Mouse (Mus musculus) gastrocnemius, postnatal 10 days (tissue): ENCODE data around the gene Ddx10. TPM values are rescaled to one million over a fixed set of nuclear protein-coding genes. Genes with fewer than 3 reads are reported as not detected.

ENCODE experiments used
- total RNA-seq, 2 experiments: library from RNA; stranded (reverse); gene quantifications; 2 replicates each; pipeline ENCODE4 v1.2.3; 2021

Gene Ddx10
- total RNA-seq, 2 experiments from 2014 or later = 10.5 to 12.3 TPM

Other genes starting within 250 kb of the Ddx10 start
- under 1 TPM; 0.85 to 0.95 TPM for gene Exph5, start 53.6 kb upstream of the Ddx10 start, total RNA-seq
- gene Kdelc2, start 136.0 kb upstream of the Ddx10 start, total RNA-seq = 10 to 100 TPM; 12.4 to 16.8 TPM
- under 1 TPM in 1 of 2 experiments, not detected in 1; 0.61 TPM for gene 4930550C14Rik, start 154.3 kb upstream of the Ddx10 start, total RNA-seq